Mouse (Mus musculus): Measurements from ENCODE around the gene Olfr3.

Gene Olfr3

GRCm38 (mm10) chr2:36816932-36817331, at the start of gene Olfr3:
Gene Olfr3, minus strand, starts transcription at chr2:36817032.
- no peak for DNase-seq (ENCODE audit: low spot score in 2 of 2)

- DNase-seq (ENCODE audit: low spot score in 2 of 2) = no peak
Observed at GRCm38 (mm10) chr2:36862560-36862959, 45.7 kb upstream of the Olfr3 start, which contains the start of gene Olfr351. Gene Olfr351, minus strand, starts transcription at chr2:36862660.

GRCm38 (mm10) chr2:36846010-36846409, 29.2 kb upstream of the Olfr3 start, which contains the start of gene Olfr350:
Gene Olfr350, plus strand, starts transcription at chr2:36846310.
- no peak for DNase-seq (ENCODE audit: low spot score in 2 of 2)

- DNase-seq (ENCODE audit: low spot score in 2 of 2) = no peak
Observed at GRCm38 (mm10) chr2:36790238-36790637, 26.6 kb downstream of the Olfr3 start, which contains the start of gene Olfr50. Gene Olfr50, plus strand, starts transcription at chr2:36790538.

GRCm38 (mm10) chr2:36783976-36784375, 32.9 kb downstream of the Olfr3 start, which contains the start of gene Olfr348:
Gene Olfr348, plus strand, starts transcription at chr2:36784276.
- no peak for DNase-seq (ENCODE audit: low spot score in 2 of 2)
